Mouse (Mus musculus): Measurements from ENCODE around the gene Ccdc57. TPM values are rescaled to one million over a fixed set of nuclear protein-coding genes. Genes with fewer than 3 reads are reported as not detected.

Gene Ccdc57
- total RNA-seq, 2 experiments from 2014 or later, result 6.2 to 7.0 TPM

Other genes with a start within 250 kb of the Ccdc57 start
- 10 to 100 TPM; 26.8 to 30.2 TPM for gene Cenpx, start 219.1 kb downstream of the Ccdc57 start, total RNA-seq (2021)
- gene Lrrc45, start 218.9 kb downstream of the Ccdc57 start, total RNA-seq (2021), result 10 to 100 TPM; 57.2 to 60.1 TPM
- gene Rac3, start 211.4 kb downstream of the Ccdc57 start, total RNA-seq (2021), result 10 to 100 TPM; 92.2 to 99.5 TPM
- 1 to 10 TPM; 5.7 to 7.8 TPM for gene Dcxr, start 205.6 kb downstream of the Ccdc57 start, total RNA-seq (2021)
- 1 to 10 TPM; 1.5 to 3.0 TPM for gene Cbr2, start 200.8 kb downstream of the Ccdc57 start, total RNA-seq (2021)
- gene Hmga1b, start 170.1 kb downstream of the Ccdc57 start, total RNA-seq (2021), result 10 to 100 TPM; 25.9 to 30.1 TPM
- 10 to 100 TPM; 75.3 to 79.6 TPM for gene Rfng, start 148.7 kb downstream of the Ccdc57 start, total RNA-seq (2021)
- 100 to 1,000 TPM; 141 to 144 TPM for gene Gps1, start 148.6 kb downstream of the Ccdc57 start, total RNA-seq (2021)
- 10 to 100 TPM; 44.2 to 49.0 TPM for gene Dus1l, start 136.5 kb downstream of the Ccdc57 start, total RNA-seq (2021)
- gene Fasn, start 108.3 kb downstream of the Ccdc57 start, total RNA-seq (2021), result 100 to 1,000 TPM; 207 to 211 TPM
- gene Slc16a3, start 15.6 kb upstream of the Ccdc57 start, total RNA-seq (2021), result 1 to 10 TPM; 3.2 to 4.2 TPM
- 100 to 1,000 TPM; 112 to 115 TPM for gene Csnk1d, start 58.5 kb upstream of the Ccdc57 start, total RNA-seq (2021)
- gene Cd7, start 106.5 kb upstream of the Ccdc57 start, total RNA-seq (2021), result under 1 TPM; 0.36 to 0.62 TPM
- not detected for gene Sectm1b, start 130.7 kb upstream of the Ccdc57 start, total RNA-seq (2021)
- gene Sectm1a, start 148.3 kb upstream of the Ccdc57 start, total RNA-seq (2021), result not detected
- gene Tex19.2, start 185.8 kb upstream of the Ccdc57 start, total RNA-seq (2021), result not detected
- not detected for gene Tex19.1, start 213.3 kb upstream of the Ccdc57 start, total RNA-seq (2021)
- gene Uts2r, start 227.4 kb upstream of the Ccdc57 start, total RNA-seq (2021), result not detected

Data from left cerebral cortex, postnatal 14 days (tissue).